Mouse (Mus musculus) bone marrow macrophage, adult 2 months (primary cell): ENCODE results near the gene Gm5269.

Source experiments
- CTCF ChIP-seq: IDR thresholded peaks from 2 replicates; pipeline ENCODE4 v1.5.1; 2012; ENCODE audit warnings: low read depth, mild to moderate bottlenecking, low read length, moderate library complexity
- POLR2A ChIP-seq: IDR thresholded peaks from 2 replicates; pipeline ENCODE4 v1.6.1; 2012; ENCODE audit warnings: mild to moderate bottlenecking, low read depth, low read length, borderline replicate concordance

DNA sequence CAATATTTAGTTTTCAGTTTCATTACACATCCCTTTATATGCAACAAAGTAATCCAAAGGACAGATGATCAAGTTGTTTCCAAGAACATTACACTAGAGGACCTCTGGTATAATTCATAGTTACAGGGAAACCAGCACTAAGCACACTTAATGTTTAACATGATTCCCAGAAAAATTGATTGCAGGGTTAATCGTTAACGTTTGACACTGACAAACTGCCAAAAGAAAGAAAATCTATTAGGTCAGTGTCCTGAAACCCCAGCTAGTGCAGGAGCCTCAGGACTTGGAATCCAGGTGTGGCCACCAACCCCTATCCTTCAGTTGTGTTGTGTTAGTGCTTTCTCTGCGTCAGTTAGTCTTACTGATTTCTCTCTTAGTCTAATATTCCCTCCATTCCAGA is 30.6 kb upstream of the Gm5269 start:
- TF ChIP-seq CTCF: no peak
- TF ChIP-seq POLR2A: no peak
